Mouse (Mus musculus) lung, embryonic 16.5 days (tissue): ENCODE measurements around the gene Arfrp1. TPM values are rescaled to one million over a fixed set of nuclear protein-coding genes. Genes with fewer than 3 reads are reported as not detected.

ENCODE experiments used
- ATAC-seq: fragments of 200-750 bp; cut with Nextera tagmentation; 2 replicates; pipeline ENCODE4 v1.8.0; 2017; ENCODE audit warnings: low read depth, mild to moderate bottlenecking, moderate library complexity
- H3K27ac ChIP-seq: fragments of 300-500 bp; sonication (generic); 2 replicates; pipeline ENCODE4 v1.5.1; 2014; ENCODE audit warnings: mild to moderate bottlenecking, control low read depth, low read length
- H3K27me3 ChIP-seq: fragments of 300-500 bp; sonication (generic); 2 replicates; pipeline ENCODE4 v1.6.1; 2014; ENCODE audit warnings: low read depth, low read length, mixed read lengths; ENCODE audit not compliant: control insufficient read depth, insufficient read depth
- H3K36me3 ChIP-seq: fragments of 300-500 bp; sonication (generic); 2 replicates; pipeline ENCODE4 v1.6.1; 2014; ENCODE audit warnings: low read length; ENCODE audit not compliant: control insufficient read depth, insufficient read depth
- H3K4me1 ChIP-seq: fragments of 300-500 bp; sonication (generic); replicated peaks from 2 replicates; pipeline ENCODE4 v1.6.1; 2014; ENCODE audit warnings: low read length, mixed read lengths; ENCODE audit not compliant: control insufficient read depth, insufficient read depth
- H3K4me2 ChIP-seq: fragments of 300-500 bp; sonication (generic); 2 replicates; pipeline ENCODE4 v1.6.1; 2014; ENCODE audit warnings: low read depth, low read length, control low read depth
- H3K4me3 ChIP-seq: fragments of 300-500 bp; sonication (generic); 2 replicates; pipeline ENCODE4 v1.5.1; 2014; ENCODE audit warnings: mild to moderate bottlenecking, low read length, control low read depth
- H3K9ac ChIP-seq: fragments of 300-500 bp; sonication (generic); 2 replicates; pipeline ENCODE4 v1.6.1; 2014; ENCODE audit warnings: low read length, control low read depth
- H3K9me3 ChIP-seq: fragments of 300-500 bp; sonication (generic); 2 replicates; pipeline ENCODE4 v1.6.1; 2016; ENCODE audit warnings: low read length; ENCODE audit not compliant: control insufficient read depth
- WGBS: fragments of 180-500 bp; shearing (Covaris S2); extraction: QIAGEN DNeasy Blood & Tissue Kit; methylation state at CpG from one replicate; pipeline ENCODE4 v1.1.7; 2014; 5-methylcytosine and 5-hydroxymethylcytosine counted together
- polyA plus RNA-seq: library from polyadenylated mRNA; unstranded; fragments of >200 nt; fragmentation: Nextera tagmentation; extraction: Ambion mirVana; gene quantifications from 2 replicates; pipeline ENCODE4 v1.2.1, GENCODE M21; 2015

Gene Arfrp1
- polyA plus RNA-seq, 1 experiment from 2014 or later: 60.8 TPM

GRCm38 (mm10) chr2:181342766-181343165, 22.4 kb downstream of the Arfrp1 start:
- WGBS: 89% methylated on average over 6 of the region's 6 CpGs
- Histone ChIP-seq H3K36me3 (peaks cover 19% of the 10 kb centered on the region), H3K9ac (no peak overlapping the region), H3K4me3 (no peak overlapping the region), H3K27ac (no peak overlapping the region), H3K4me1 (no peaks in the 10 kb centered on the region), H3K9me3 (no peaks in the 10 kb centered on the region), H3K27me3 (no peaks in the 10 kb centered on the region), H3K4me2 (no peak overlapping the region)
- ATAC-seq: no peak

- Histone ChIP-seq H3K4me3 (no peak overlapping the region), H3K9ac (no peak overlapping the region), H3K36me3 (peaks cover 25% of the 10 kb centered on the region), H3K27me3 (no peaks in the 10 kb centered on the region), H3K27ac (no peak overlapping the region), H3K4me1 (no peaks in the 10 kb centered on the region), H3K9me3 (no peaks in the 10 kb centered on the region), H3K4me2 (no peak overlapping the region)
- WGBS: 82% methylated on average over 4 of the region's 4 CpGs
- ATAC-seq: no peak
These were observed 24.8 kb downstream of the Arfrp1 start for GRCm38 (mm10) chr2:181340426-181340825.

GRCm38 (mm10) chr2:181334023-181334422, 31.2 kb downstream of the Arfrp1 start:
- peaks cover 27% of the 10 kb centered on the region for H3K36me3 ChIP-seq
- H3K27me3 ChIP-seq: no peaks in the 10 kb centered on the region
- no peaks in the 10 kb centered on the region for H3K9me3 ChIP-seq
- H3K9ac ChIP-seq: no peak overlapping the region
- no peak overlapping the region for H3K4me2 ChIP-seq
- no peak overlapping the region for H3K27ac ChIP-seq
- 48% methylated on average over 3 of the region's 3 CpGs for WGBS
- no peaks in the 10 kb centered on the region for H3K4me1 ChIP-seq
- ATAC-seq: peak; percentile 38; the same call in 1 of the 2 replicates
- H3K4me3 ChIP-seq: no peak overlapping the region

GRCm38 (mm10) chr2:181332542-181332941, 32.7 kb downstream of the Arfrp1 start:
- ATAC-seq: no peak
- no peak overlapping the region for H3K4me2 ChIP-seq
- H3K36me3 ChIP-seq: peaks cover 36% of the 10 kb centered on the region
- no peaks in the 10 kb centered on the region for H3K9me3 ChIP-seq
- no peaks in the 10 kb centered on the region for H3K27me3 ChIP-seq
- no peak overlapping the region for H3K4me3 ChIP-seq
- H3K27ac ChIP-seq: no peak overlapping the region
- H3K4me1 ChIP-seq: no peaks in the 10 kb centered on the region
- no peak overlapping the region for H3K9ac ChIP-seq

- 90% methylated on average over 2 of the region's 2 CpGs for WGBS
- Histone ChIP-seq H3K9me3 (no peaks in the 10 kb centered on the region), H3K27me3 (no peaks in the 10 kb centered on the region), H3K27ac (no peak overlapping the region), H3K4me2 (no peak overlapping the region), H3K9ac (no peak overlapping the region), H3K36me3 (peaks cover 53% of the 10 kb centered on the region), H3K4me3 (no peak overlapping the region), H3K4me1 (no peaks in the 10 kb centered on the region)
- no peak for ATAC-seq
These were observed 39.1 kb downstream of the Arfrp1 start for GRCm38 (mm10) chr2:181326098-181326497.

GRCm38 (mm10) chr2:181322136-181322535, 43.1 kb downstream of the Arfrp1 start:
- no peak overlapping the region for H3K4me2 ChIP-seq
- H3K4me3 ChIP-seq: no peak overlapping the region
- no peak overlapping the region for H3K27ac ChIP-seq
- peaks cover 8% of the 10 kb centered on the region for H3K4me1 ChIP-seq
- peaks cover 33% of the 10 kb centered on the region for H3K36me3 ChIP-seq
- no peaks in the 10 kb centered on the region for H3K9me3 ChIP-seq
- no peak overlapping the region for H3K9ac ChIP-seq
- WGBS: 81% methylated on average over 5 of the region's 5 CpGs
- H3K27me3 ChIP-seq: no peaks in the 10 kb centered on the region
- no peak for ATAC-seq

GRCm38 (mm10) chr2:181320103-181320499, 45.1 kb downstream of the Arfrp1 start:
- H3K36me3 ChIP-seq: peaks cover 28% of the 10 kb centered on the region
- peaks cover 8% of the 10 kb centered on the region for H3K4me1 ChIP-seq
- peak overlapping the region; percentile 70 for H3K9ac ChIP-seq
- no peaks in the 10 kb centered on the region for H3K9me3 ChIP-seq
- H3K27ac ChIP-seq: peak overlapping the region; percentile 78; the same call in 1 of the 2 replicates
- peak overlapping the region; percentile 77 for H3K4me2 ChIP-seq
- 8% methylated on average over 7 of the region's 7 CpGs for WGBS
- H3K27me3 ChIP-seq: no peaks in the 10 kb centered on the region
- peak; percentile 24 for ATAC-seq
- H3K4me3 ChIP-seq: peak overlapping the region; percentile 71

GRCm38 (mm10) chr2:181319248-181320102, 45.7 kb downstream of the Arfrp1 start, which contains the start of gene Rtel1:
Rtel1 (plus strand) TSS chr2:181319739.
- H3K27ac ChIP-seq: peak within 1 kb of the TSS; percentile 78
- peak within 1 kb of the TSS; percentile 71 for H3K4me3 ChIP-seq
- peak within 1 kb of the TSS; percentile 70 for H3K9ac ChIP-seq
- peak; percentile 95 for ATAC-seq
- no peaks in the 10 kb centered on the region for H3K9me3 ChIP-seq
- H3K36me3 ChIP-seq: peaks cover 23% of the 10 kb centered on the region
- WGBS: 6% methylated on average over 40 of the region's 40 CpGs
- peaks cover 6% of the 10 kb centered on the region for H3K27me3 ChIP-seq
- peaks cover 8% of the 10 kb centered on the region for H3K4me1 ChIP-seq
- H3K4me2 ChIP-seq: peak within 1 kb of the TSS; percentile 77

GRCm38 (mm10) chr2:181314080-181314810, 51.0 kb downstream of the Arfrp1 start, which contains the start of gene Stmn3:
Stmn3 (minus strand) TSS chr2:181314500.
- Histone ChIP-seq H3K36me3 (no peaks in the 10 kb centered on the region), H3K4me2 (no peak within 1 kb of the TSS; the same call in 1 of the 2 replicates), H3K27me3 (peaks cover 32% of the 10 kb centered on the region), H3K9me3 (no peaks in the 10 kb centered on the region), H3K4me3 (no peak within 1 kb of the TSS), H3K9ac (no peak within 1 kb of the TSS), H3K4me1 (peaks cover 5% of the 10 kb centered on the region; the same call in 1 of the 2 replicates), H3K27ac (no peak within 1 kb of the TSS)
- 5% methylated on average over 23 of the region's 23 CpGs for WGBS
- peak; percentile 57 for ATAC-seq
